Mouse (Mus musculus) lung, postnatal 0 days (tissue): ENCODE measurements around the gene Gabrp.

ENCODE experiments used
- CTCF ChIP-seq: IDR thresholded peaks from 2 replicates; pipeline ENCODE4 v1.5.1; 2016; ENCODE audit warnings: antibody characterized with exemption, mild to moderate bottlenecking
- EP300 ChIP-seq: IDR thresholded peaks from 2 replicates; pipeline ENCODE4 v1.6.1; 2016; ENCODE audit warnings: antibody characterized with exemption, mild to moderate bottlenecking, control low read depth

DNA sequence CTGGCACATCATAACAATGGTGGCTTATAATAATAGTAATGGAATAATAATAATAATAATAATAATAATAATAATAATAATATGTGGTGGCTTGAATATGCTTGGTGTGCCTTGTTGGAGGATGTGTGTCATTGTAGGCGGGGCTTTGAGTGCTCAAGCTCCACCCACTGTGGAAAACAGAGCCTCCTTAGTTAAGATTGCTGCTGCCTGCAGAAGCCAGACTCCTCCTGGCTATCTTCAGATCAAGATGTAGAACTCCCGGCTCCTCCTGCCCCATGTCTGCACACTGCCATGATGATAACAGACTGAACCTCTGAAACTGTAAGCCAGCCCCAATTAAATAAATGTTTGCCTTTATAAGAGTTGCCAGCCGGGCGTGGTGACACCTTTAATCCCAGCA lies 44.2 kb downstream of the Gabrp start:
- TF ChIP-seq EP300 (no peak), CTCF (no peak)
